Mouse (Mus musculus) ES-Bruce4 (cell line): ENCODE results near the gene Coil. TPM values are rescaled to one million over a fixed set of nuclear protein-coding genes. Genes with fewer than 3 reads are reported as not detected.

Source experiments
- H3K27ac ChIP-seq: 2 replicates; pipeline ENCODE4 v1.5.1; 2012; ENCODE audit warnings: low read length, inconsistent platforms; ENCODE audit not compliant: insufficient read depth
- H3K27me3 ChIP-seq: 2 replicates; pipeline ENCODE4 v1.6.1; 2012; ENCODE audit warnings: mild to moderate bottlenecking, low read length, inconsistent platforms; ENCODE audit not compliant: control insufficient read depth, poor library complexity, insufficient read depth, severe bottlenecking
- H3K36me3 ChIP-seq: 2 replicates; pipeline ENCODE4 v1.6.1; 2012; ENCODE audit warnings: inconsistent platforms, mild to moderate bottlenecking, low read length, moderate library complexity; ENCODE audit not compliant: control insufficient read depth, poor library complexity, insufficient read depth, severe bottlenecking
- H3K4me1 ChIP-seq: one replicate; pipeline ENCODE4 v1.8.1; 2011; ENCODE audit warnings: low read length; ENCODE audit not compliant: control insufficient read depth, insufficient read depth
- H3K4me3 ChIP-seq: 2 replicates; pipeline ENCODE4 v1.5.1; 2011; ENCODE audit warnings: low read depth, mild to moderate bottlenecking, low read length
- H3K9ac ChIP-seq: 2 replicates; pipeline ENCODE4 v1.6.1; 2012; ENCODE audit warnings: low read depth, mild to moderate bottlenecking, inconsistent platforms; ENCODE audit not compliant: poor library complexity, severe bottlenecking
- H3K9me3 ChIP-seq: replicated peaks from 2 replicates; pipeline ENCODE4 v1.6.1; 2012; ENCODE audit warnings: mild to moderate bottlenecking, low read length, inconsistent platforms; ENCODE audit not compliant: control insufficient read depth, poor library complexity, insufficient read depth, severe bottlenecking
- CTCF ChIP-seq: IDR thresholded peaks from one replicate; pipeline ENCODE4 v1.8.1; 2011; ENCODE audit warnings: low read depth, low read length
- EP300 ChIP-seq: IDR thresholded peaks from 2 replicates; pipeline ENCODE4 v1.6.1; 2011; ENCODE audit warnings: low read depth, low read length; ENCODE audit not compliant: insufficient read depth
- POLR2A ChIP-seq: IDR thresholded peaks from one replicate; pipeline ENCODE4 v1.8.1; 2011; ENCODE audit warnings: low read length; ENCODE audit not compliant: insufficient read depth
- polyA plus RNA-seq: library from polyadenylated mRNA; stranded (reverse); fragments of >200 nt; gene quantifications from 2 replicates; pipeline ENCODE4 v1.2.4, GENCODE M21; 2011; ENCODE audit warnings: low read depth; ENCODE audit not compliant: missing spikeins, insufficient read depth, insufficient read length

Coil gene
- polyA plus RNA-seq, 1 experiment: 32.7 TPM

- Histone ChIP-seq H3K9me3 (no peaks in the 10 kb centered on the region), H3K9ac (no peak overlapping the region), H3K36me3 (peaks cover 34% of the 10 kb centered on the region), H3K4me3 (no peak overlapping the region), H3K27ac (no peak overlapping the region), H3K27me3 (no peaks in the 10 kb centered on the region), H3K4me1 (peaks cover 3% of the 10 kb centered on the region)
- TF ChIP-seq CTCF: no peak
- no peak for TF ChIP-seq POLR2A
- no peak for TF ChIP-seq EP300
These were observed 11.3 kb downstream of the Coil start for GRCm38 (mm10) chr11:88981337-88981736.

GRCm38 (mm10) chr11:88986616-88987015, 16.6 kb downstream of the Coil start:
- Histone ChIP-seq H3K9me3 (no peaks in the 10 kb centered on the region), H3K27ac (no peak overlapping the region), H3K36me3 (peaks cover 44% of the 10 kb centered on the region)

DNA sequence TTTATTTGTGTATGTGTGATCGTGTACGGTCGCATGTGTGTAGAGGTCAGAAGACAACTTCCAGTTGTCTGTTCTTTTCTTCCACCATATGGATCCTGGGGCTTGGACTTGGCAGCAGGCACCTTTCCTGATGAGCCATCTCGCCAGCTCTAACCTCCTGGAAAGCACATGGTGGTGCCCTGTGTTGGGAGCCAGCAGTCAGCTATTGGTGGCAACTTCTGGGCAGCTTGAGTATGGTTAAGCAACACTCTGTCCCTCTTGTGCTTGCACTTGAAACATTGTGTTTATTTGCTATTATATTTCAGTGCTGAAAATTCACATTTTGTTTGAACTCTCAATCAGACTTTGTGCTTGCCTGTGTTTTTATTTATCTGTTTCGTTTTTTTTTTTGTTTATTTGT, 18.9 kb downstream of the Coil start:
- Histone ChIP-seq H3K9ac (no peak overlapping the region), H3K36me3 (peaks cover 23% of the 10 kb centered on the region), H3K4me1 (peaks cover 2% of the 10 kb centered on the region), H3K9me3 (no peaks in the 10 kb centered on the region), H3K4me3 (no peak overlapping the region), H3K27me3 (no peaks in the 10 kb centered on the region), H3K27ac (no peak overlapping the region)
- TF ChIP-seq EP300 (no peak), CTCF (no peak), POLR2A (no peak)

More at GRCm38 (mm10) chr11:88986616-88987015, 16.6 kb downstream of the Coil start:
- no peak overlapping the region for H3K9ac ChIP-seq
- H3K4me3 ChIP-seq: no peak overlapping the region
- no peaks in the 10 kb centered on the region for H3K27me3 ChIP-seq
- no peak for TF ChIP-seq EP300
- TF ChIP-seq POLR2A: no peak
- peak; percentile 88 for TF ChIP-seq CTCF
- H3K4me1 ChIP-seq: peaks cover 3% of the 10 kb centered on the region

GRCm38 (mm10) chr11:88989530-88989929, 19.5 kb downstream of the Coil start:
- no peak for TF ChIP-seq POLR2A
- TF ChIP-seq EP300: no peak
- no peak for TF ChIP-seq CTCF
- Histone ChIP-seq H3K27ac (peak overlapping the region; percentile 26; the same call in 1 of the 2 replicates), H3K9me3 (no peaks in the 10 kb centered on the region), H3K36me3 (peaks cover 18% of the 10 kb centered on the region), H3K27me3 (no peaks in the 10 kb centered on the region), H3K9ac (no peak overlapping the region), H3K4me1 (peaks cover 2% of the 10 kb centered on the region), H3K4me3 (no peak overlapping the region)

GRCm38 (mm10) chr11:88993186-88993585, 23.1 kb downstream of the Coil start:
- TF ChIP-seq CTCF (no peak), POLR2A (no peak), EP300 (no peak)
- H3K9ac ChIP-seq: no peak overlapping the region
- no peak overlapping the region for H3K27ac ChIP-seq
- peaks cover 12% of the 10 kb centered on the region for H3K36me3 ChIP-seq
- no peak overlapping the region for H3K4me3 ChIP-seq
- H3K4me1 ChIP-seq: peaks cover 2% of the 10 kb centered on the region
- H3K27me3 ChIP-seq: no peaks in the 10 kb centered on the region
- no peaks in the 10 kb centered on the region for H3K9me3 ChIP-seq

DNA sequence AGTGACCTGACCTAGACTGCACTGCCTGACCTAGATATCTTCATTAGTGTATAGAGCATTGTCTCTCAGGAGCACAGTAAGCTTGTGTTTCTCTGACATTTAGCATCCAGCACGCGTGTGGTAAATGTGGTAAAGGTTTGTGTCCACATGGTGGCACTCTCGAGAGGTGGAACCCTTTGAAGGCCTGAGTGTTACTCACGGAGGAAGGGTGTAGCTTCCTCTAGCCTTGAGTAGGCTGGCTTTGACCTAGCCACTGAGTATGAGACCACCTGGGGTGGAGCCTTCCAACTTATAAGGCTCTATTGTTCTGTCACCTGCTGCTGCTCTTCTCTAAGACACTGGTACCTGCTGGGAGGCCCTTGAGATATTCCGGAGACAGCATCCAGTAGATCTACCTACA, 23.6 kb downstream of the Coil start:
- H3K4me1 ChIP-seq: peaks cover 2% of the 10 kb centered on the region
- no peaks in the 10 kb centered on the region for H3K27me3 ChIP-seq
- no peak overlapping the region for H3K4me3 ChIP-seq
- TF ChIP-seq EP300 (peak; percentile 85), POLR2A (no peak), CTCF (peak; percentile 71)
- no peaks in the 10 kb centered on the region for H3K9me3 ChIP-seq
- H3K27ac ChIP-seq: 0 out of 2 replicates have a peak overlapping the region, but pooled peaks have one; percentile 70
- no peak overlapping the region for H3K9ac ChIP-seq
- H3K36me3 ChIP-seq: peaks cover 9% of the 10 kb centered on the region
